Mouse (Mus musculus): Measurements from ENCODE around the gene Ube2ql1.

GRCm38 (mm10) chr13:69725376-69725775 lies 14.3 kb downstream of the Ube2ql1 start:
- TF ChIP-seq CTCF (IDR thresholded peaks at IDR 0.05; ENCODE audit: extremely low read depth, insufficient read length, insufficient replicate concordance, low read depth, low read length) (no peak), POLR2A (IDR thresholded peaks at IDR 0.05; ENCODE audit: low read depth, low read length) (no peak)
